Mouse (Mus musculus): ENCODE data around the gene 4930539E08Rik. TPM values are rescaled to one million over a fixed set of nuclear protein-coding genes. Genes with fewer than 3 reads are reported as not detected.

Gene 4930539E08Rik
- total RNA-seq, 1 experiment from 2014 or later = 2.8 TPM

DNA sequence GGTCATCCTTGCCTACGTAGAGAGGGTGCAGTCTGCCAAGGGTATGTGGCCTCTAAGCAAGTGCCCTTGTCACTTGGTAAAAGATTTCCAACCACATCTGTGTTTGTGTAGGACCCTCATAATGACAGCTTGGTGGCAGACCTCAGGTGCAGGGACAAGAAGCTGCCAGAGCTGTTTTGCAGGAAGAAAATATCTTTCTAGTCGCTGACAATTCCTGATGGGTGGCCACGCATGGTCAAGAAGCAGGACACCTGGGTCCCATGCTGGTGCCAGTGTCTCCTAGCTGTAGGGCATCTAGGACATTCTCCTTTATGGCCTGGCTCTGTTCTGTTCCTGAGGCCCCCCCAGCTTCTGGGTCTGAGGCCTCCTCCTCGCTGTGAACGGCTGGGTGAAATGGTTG, 38.8 kb downstream of the 4930539E08Rik start:
- ATAC-seq (replicated peaks in 1 of 2; ENCODE audit: insufficient read depth in 1 of 2, low FRiP score in 2 of 2, low TSS enrichment in 1 of 2, low read depth in 1 of 2, poor library complexity in 2 of 2, severe bottlenecking in 2 of 2) = no peak

DNA sequence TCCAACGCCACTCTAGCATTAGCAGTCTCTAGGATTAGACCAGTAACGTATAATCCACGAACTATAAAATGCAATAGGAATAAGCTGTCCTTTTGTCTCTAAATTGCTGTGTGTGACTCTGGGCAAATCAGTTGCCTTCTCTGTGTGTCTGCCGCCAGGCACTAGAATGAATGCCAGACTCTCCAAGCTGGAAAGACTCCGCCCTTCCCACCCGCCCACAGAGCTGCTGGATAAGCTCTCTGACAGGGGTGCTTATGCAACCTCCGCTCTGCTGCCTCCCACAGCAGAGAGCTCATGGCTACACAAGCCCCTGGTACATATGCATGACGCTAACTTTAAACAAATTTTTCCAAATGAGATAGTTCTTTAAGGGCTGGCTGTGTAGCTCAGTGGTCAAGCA, 39.8 kb downstream of the 4930539E08Rik start:
- ATAC-seq (replicated peaks in 1 of 2; ENCODE audit: insufficient read depth in 1 of 2, low FRiP score in 2 of 2, low TSS enrichment in 1 of 2, low read depth in 1 of 2, poor library complexity in 2 of 2, severe bottlenecking in 2 of 2) = no peak

DNA sequence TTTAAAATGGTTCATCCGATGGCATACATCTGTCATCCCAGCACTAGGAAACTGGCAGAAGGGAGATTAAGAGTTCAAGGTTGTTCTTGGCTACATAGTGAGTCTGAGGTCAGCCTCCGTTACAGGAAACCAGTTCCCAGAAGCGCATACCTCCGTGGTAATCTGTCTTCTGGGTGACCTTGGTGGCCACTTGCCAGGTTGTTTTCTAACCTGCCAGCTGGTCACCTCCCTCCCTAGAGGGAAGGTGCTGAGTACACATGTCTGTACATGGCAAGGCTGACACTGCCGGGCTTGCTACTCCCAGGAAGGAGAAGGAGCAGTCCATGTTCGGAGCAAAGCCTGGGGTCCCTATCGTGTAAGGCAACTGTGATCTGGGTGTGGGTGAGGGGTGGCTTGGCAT, 40.3 kb downstream of the 4930539E08Rik start:
- ATAC-seq (replicated peaks in 1 of 2; ENCODE audit: insufficient read depth in 1 of 2, low FRiP score in 2 of 2, low TSS enrichment in 1 of 2, low read depth in 1 of 2, poor library complexity in 2 of 2, severe bottlenecking in 2 of 2) = no peak

DNA sequence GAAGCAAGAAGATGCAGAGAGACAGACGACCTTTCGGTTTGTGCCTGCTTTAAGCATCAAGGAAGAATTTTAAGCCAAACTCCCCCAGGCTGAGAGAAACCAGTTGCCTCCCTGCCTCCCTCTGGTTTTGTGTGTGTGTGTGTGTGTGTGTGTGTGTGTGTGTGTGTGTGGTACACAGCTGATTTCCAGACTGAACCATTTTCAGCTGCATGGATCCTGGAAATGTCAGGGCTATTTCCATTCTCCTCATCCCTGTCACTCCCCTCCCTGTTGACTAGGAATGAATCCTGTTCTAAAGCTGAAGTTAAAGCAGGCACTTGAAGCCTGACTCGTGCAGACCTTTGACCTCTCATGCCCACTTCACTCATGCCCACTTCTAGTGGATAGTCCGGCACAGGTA, 40.9 kb downstream of the 4930539E08Rik start:
- ATAC-seq (replicated peaks in 1 of 2; ENCODE audit: insufficient read depth in 1 of 2, low FRiP score in 2 of 2, low TSS enrichment in 1 of 2, low read depth in 1 of 2, poor library complexity in 2 of 2, severe bottlenecking in 2 of 2) = no peak

DNA sequence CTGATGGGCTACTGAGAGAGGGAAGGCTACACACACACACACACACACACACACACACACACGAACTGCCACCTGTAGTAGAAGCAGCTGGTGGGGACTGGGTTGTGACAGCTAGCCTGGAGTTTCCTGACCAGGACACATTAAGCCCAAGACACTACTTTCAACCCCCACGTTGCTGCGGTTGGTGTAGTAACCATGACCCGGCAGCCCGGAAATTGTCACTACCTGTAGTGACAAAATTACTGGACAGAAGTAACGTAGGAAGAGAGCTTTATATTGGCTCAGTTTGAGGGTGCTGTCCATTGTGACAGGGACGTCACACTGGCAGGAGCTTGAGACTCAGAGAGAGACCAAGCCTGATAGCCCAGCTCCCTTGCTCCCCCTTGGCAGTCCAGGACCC, 42.8 kb downstream of the 4930539E08Rik start:
- ATAC-seq (replicated peaks in 1 of 2; ENCODE audit: insufficient read depth in 1 of 2, low FRiP score in 2 of 2, low TSS enrichment in 1 of 2, low read depth in 1 of 2, poor library complexity in 2 of 2, severe bottlenecking in 2 of 2) = peak in 1 of 2 experiments; percentile 34; a peak in 1 of 4 replicates

DNA sequence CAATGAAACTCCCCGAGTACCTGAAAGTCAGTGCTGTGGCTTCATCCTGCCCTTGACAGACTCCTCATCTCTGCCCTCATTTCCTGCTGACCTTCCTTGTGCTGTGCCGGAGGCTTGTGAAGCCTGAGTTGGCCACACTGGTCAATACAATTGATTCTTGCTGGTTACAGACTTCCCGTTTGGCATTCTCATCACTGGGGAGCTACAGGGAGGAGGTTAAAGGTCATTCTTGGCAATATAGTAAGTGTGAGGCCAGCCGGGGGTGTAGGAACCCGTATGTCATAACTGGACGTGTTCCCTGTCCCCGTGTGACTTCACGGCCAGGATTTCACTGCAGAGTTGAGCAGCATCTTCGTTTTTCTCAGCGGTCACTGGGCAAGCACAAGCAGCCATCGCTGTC, 43.3 kb downstream of the 4930539E08Rik start:
- ATAC-seq (replicated peaks in 1 of 2; ENCODE audit: insufficient read depth in 1 of 2, low FRiP score in 2 of 2, low TSS enrichment in 1 of 2, low read depth in 1 of 2, poor library complexity in 2 of 2, severe bottlenecking in 2 of 2) = no peak

DNA sequence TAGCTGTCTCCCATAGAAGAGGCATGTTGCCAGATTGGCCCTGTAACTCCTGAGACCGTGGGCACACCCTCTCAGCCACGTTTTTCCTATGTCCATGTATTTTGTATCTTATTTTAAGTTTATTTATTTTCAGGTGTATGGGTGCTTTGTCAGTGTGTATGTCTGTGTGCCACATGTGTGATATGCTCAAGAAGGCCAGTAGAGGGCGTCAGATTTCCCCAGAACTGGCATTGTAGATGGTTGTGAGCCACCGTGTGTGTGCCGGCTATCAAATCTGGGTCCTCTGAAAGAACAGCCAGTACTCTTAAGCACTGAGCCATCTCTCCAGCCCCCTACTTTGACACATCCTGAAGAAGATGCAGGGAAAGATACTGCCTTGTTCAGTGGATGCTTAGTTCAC, 44.7 kb downstream of the 4930539E08Rik start:
- ATAC-seq (replicated peaks in 1 of 2; ENCODE audit: insufficient read depth in 1 of 2, low FRiP score in 2 of 2, low TSS enrichment in 1 of 2, low read depth in 1 of 2, poor library complexity in 2 of 2, severe bottlenecking in 2 of 2) = no peak

DNA sequence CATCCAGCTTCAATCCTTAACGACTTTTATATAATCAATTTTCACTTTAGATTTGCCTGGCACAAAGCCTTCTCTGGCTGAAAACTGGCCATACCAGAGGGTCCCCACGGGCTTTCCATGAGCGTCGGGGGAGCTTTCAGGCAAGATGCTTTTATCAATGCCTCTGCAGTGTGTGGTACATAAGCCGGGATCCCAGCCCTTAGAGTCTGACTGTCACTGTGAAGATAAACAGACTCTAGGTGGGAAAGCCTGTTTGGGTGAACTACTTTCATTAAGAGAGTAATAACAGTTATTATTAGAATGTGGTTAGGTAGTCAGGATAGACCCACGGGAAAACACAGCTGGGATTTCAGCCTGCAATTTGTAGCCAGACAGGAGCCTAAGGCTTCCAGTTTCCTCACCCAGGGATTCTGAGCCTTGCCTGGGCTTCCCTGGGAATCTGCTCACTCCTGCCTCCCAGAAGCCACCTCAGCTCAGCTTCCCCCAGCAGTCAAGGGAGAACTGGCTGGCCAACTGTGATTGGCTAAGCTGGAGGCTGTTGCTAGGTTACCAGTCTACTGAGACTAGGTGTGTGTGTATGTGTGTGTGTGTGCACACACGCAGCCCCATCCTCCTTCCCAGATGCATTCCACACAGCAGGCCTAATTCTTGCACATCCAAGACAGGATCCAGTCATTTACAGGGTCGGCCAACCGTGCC, 45.6 kb downstream of the 4930539E08Rik start:
- ATAC-seq (replicated peaks in 1 of 2; ENCODE audit: insufficient read depth in 1 of 2, low FRiP score in 2 of 2, low TSS enrichment in 1 of 2, low read depth in 1 of 2, poor library complexity in 2 of 2, severe bottlenecking in 2 of 2) = no peak

DNA sequence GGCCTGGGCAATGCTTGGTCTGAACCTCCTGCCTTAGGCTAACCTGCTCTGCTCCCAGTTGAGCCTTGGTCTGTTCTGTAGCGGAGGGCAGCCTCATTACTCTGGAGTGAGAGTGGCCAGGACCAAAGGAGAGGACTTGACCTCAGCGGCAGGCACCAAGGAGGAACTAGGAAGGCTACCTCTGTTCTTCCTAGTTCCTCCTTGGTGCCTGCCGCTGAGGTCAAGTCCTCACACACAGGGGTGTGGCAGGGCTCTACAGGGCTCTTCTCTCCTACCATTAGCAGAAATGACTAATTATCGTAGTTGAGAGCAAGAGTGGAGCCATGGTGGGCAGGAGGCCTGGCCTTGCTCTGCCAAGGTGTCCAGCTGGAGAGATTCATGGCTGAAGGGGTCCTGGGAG, 47.7 kb downstream of the 4930539E08Rik start:
- ATAC-seq (replicated peaks in 1 of 2; ENCODE audit: insufficient read depth in 1 of 2, low FRiP score in 2 of 2, low TSS enrichment in 1 of 2, low read depth in 1 of 2, poor library complexity in 2 of 2, severe bottlenecking in 2 of 2) = no peak

DNA sequence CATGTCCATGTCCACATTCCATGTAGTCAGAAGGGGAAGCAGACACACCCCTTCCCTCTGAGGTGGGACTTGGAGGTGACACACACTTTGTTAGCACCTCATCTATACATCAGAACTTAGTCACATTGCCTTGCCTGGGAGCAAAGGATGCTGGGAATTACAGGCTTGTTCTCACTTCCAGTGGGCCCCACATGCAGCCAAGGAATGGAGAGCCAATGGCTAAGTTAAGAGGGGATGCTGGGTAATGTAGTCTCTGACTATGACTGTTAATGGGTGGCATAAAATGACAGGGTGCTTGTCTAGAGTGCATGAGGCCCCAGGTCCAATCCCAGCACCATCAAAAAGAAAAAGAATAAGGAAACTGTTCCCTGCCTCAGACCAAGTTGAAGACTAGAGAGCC, 48.2 kb downstream of the 4930539E08Rik start:
- no peak for ATAC-seq (replicated peaks in 1 of 2; ENCODE audit: insufficient read depth in 1 of 2, low FRiP score in 2 of 2, low TSS enrichment in 1 of 2, low read depth in 1 of 2, poor library complexity in 2 of 2, severe bottlenecking in 2 of 2)

DNA sequence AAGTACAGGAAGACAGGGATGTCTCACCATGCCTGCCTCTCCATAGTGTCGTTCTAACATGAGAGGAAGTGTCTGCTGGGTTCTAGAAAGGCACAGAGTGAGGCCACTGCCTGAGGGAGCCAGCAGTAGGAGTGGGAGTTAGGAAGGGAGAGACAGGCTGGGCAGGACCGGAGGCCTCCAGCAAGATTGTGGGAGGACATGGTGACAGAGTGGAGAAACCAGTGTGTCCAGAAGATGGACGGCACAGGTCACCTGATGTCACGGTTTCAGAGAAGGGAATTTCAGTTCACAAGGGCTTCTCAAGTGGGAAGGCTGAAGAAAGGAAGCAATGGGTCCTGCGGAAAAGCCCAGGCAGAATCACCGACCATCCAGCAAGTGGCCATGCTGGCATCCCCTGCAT, 50.7 kb downstream of the 4930539E08Rik start:
- no peak for ATAC-seq (replicated peaks in 1 of 2; ENCODE audit: insufficient read depth in 1 of 2, low FRiP score in 2 of 2, low TSS enrichment in 1 of 2, low read depth in 1 of 2, poor library complexity in 2 of 2, severe bottlenecking in 2 of 2)

DNA sequence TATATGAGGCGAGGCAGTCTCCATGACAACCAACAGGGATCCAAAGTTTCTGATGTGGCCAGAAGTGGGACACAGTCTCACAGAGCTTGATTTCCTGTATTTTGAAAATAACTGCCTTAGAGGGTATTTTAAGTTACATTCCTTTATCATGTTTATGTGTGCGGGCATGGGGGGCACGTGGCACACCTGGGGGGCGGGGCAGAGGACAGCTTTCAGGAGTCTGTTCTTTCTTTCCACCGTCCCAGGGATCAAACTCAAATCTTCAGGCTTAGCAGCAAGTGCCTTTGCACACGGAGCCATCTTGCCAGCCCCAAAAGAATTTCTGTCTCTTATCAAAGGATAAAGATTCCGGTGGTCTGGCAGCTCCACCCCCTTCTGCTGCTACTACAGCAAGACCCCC, 51.2 kb downstream of the 4930539E08Rik start:
- no peak for ATAC-seq (replicated peaks in 1 of 2; ENCODE audit: insufficient read depth in 1 of 2, low FRiP score in 2 of 2, low TSS enrichment in 1 of 2, low read depth in 1 of 2, poor library complexity in 2 of 2, severe bottlenecking in 2 of 2)

DNA sequence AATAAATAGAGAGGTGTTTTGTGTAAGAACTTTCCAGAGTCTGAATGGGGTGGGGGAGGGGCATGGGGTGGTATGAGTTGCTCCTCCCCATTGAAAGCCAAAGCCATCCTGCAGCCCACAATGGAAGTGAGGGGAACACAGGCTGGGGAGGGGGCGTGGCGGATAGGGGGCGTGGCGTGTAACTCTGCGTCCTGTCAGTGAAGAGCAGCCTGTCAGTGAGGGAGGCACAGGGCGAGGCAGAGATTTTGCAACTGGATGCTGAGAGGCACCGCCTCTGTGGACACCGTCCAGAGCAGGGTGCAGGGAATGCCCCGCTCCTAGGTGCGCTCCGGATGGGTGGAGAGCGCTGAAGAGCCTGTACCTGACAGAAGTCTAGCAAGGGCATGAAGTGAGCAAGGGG, 56.9 kb downstream of the 4930539E08Rik start, which contains the start of gene Pnpla1:
TSS of gene Pnpla1 (plus strand) at position 207 of the 400 bp plus-strand sequence.
- peak in 1 of 2 experiments; percentile 11; a peak in 1 of 4 replicates for ATAC-seq (replicated peaks in 1 of 2; ENCODE audit: insufficient read depth in 1 of 2, low FRiP score in 2 of 2, low TSS enrichment in 1 of 2, low read depth in 1 of 2, poor library complexity in 2 of 2, severe bottlenecking in 2 of 2)

DNA sequence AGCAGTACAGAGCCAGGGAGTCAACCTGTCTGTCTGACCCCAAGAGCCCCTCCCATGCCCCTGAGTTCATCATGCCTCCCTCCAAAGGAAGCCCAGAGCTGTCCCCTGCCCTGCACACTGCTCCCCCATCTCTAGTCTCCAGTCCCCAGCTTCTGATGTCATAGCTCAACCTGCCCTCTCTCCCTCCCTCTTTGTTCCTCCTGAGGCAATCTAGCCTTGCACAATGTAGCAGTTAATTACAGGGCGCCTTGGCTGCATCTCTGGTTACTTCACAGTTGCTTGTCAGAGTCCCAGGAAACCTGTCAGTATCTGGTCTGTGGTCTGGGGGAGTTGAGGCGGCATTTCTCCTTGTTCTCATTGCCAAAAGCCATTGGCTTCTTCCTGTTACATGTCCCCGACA, 59.1 kb downstream of the 4930539E08Rik start:
- peak; percentile 66 to 72; a peak in 3 of 4 replicates for ATAC-seq (replicated peaks in 1 of 2; ENCODE audit: insufficient read depth in 1 of 2, low FRiP score in 2 of 2, low TSS enrichment in 1 of 2, low read depth in 1 of 2, poor library complexity in 2 of 2, severe bottlenecking in 2 of 2)

DNA sequence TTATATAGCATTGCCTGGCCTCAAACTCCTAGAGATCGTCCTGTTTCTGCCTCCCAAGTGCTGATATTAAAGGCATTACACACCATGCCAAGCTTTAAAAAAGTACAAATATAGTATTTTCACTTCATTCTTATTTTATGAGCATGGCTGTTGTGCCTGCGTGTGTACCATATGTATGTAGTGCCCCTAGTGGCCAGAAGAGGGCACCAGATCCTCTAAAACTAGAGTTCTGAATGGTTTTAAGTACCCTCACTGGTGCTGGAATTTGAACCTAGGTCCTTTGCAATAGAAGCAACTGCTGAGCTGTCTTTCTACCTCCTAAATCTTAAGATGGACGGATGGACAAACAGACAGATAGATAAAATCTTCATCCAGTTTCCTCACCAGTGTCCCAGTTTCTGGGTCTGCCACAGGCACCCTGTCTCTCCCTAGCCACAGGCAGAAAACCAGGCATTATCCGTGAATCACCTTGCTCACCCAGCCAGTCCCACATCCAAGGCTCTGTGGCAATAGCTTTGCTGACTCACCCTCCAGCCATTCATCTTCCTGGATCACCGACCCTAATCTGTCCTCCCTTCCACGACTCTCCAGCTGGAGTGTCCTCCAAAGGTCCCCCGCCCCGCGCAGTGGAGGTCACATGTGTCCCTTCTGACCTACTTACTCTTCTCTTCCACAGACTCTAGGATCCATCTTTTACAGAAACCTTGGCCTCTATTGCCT, 59.8 kb downstream of the 4930539E08Rik start:
- 0 out of 4 replicates have a peak, but pooled peaks of 1 of the 2 experiments have one; percentile 11 for ATAC-seq (replicated peaks in 1 of 2; ENCODE audit: insufficient read depth in 1 of 2, low FRiP score in 2 of 2, low TSS enrichment in 1 of 2, low read depth in 1 of 2, poor library complexity in 2 of 2, severe bottlenecking in 2 of 2)

DNA sequence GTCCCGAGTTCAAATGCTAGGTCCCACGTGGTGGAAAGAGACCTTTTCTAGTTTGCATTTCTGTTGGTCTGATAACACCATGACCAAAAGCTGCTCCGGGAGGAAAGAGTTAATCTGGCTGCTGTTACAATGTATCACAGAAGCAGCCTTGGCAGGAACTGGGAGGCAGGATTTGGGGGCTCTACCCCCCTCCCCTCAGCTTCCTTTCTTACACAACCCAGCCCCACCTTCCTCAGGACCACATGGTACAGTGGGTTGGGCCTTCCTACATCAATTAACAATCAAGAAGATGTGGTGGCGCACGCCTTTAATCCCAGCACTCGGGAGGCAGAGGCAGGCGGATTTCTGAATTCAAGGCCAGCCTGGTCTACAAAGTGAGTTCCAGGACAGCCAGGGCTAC, 60.7 kb downstream of the 4930539E08Rik start:
- ATAC-seq (replicated peaks in 1 of 2; ENCODE audit: insufficient read depth in 1 of 2, low FRiP score in 2 of 2, low TSS enrichment in 1 of 2, low read depth in 1 of 2, poor library complexity in 2 of 2, severe bottlenecking in 2 of 2) = no peak

DNA sequence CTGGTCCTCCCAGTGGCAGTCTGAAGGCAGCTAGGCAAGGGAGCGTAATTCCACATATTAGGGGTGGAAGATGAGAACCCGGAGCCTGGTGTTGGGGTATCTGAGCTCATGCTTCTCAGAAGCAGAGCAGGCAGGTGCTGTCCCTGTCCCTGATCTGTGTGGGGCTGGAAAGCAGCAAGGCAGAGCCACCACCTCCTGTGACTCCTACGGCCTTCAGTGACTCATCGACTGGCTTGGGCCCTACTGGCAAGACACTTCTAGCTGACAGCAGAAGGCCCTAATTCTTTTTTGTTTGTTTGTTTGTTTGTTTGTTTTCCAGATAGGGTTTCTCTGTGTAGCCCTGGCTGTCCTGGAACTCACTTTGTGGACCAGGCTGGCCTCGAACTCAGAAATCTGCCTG, 64.6 kb downstream of the 4930539E08Rik start:
- no peak for ATAC-seq (replicated peaks in 1 of 2; ENCODE audit: insufficient read depth in 1 of 2, low FRiP score in 2 of 2, low TSS enrichment in 1 of 2, low read depth in 1 of 2, poor library complexity in 2 of 2, severe bottlenecking in 2 of 2)

DNA sequence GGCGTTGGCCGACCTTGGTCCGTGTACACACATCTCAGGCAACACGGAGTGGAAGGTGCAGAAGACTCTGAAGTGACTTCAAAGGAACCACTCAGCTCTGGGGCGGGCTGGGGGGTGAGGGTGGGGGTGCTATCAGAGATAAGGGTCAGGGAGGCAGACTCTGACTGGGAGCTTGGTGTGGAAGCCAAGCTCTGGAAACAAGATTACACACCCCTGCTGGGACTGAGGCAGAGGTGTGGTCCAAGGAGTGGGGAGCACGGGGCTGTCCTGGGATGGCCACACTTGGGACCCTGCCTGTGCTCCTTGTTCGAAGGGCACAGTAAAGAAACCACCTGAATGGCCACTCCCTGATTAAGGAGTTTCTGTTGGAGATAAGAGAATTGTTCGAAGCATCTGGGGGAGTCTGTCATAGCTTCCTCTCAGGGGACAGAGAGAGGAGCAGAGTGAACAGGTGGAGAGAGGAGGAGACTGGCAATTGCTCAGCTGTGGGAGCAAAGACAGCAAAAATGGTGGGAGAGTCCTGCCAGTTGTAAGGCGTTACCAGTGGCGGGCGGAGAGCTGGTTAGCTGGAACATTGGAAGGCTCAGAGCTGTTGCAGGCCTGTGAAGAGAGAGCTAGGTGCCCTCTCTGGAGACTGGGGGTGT, 68.0 kb downstream of the 4930539E08Rik start:
- no peak; a peak in 1 of 4 replicates for ATAC-seq (replicated peaks in 1 of 2; ENCODE audit: insufficient read depth in 1 of 2, low FRiP score in 2 of 2, low TSS enrichment in 1 of 2, low read depth in 1 of 2, poor library complexity in 2 of 2, severe bottlenecking in 2 of 2)

All from hematopoietic stem cell, adult 5-6 weeks (primary cell).